18 mouse cellular contexts compared by ENCODE assay signal in the genomic region with DNA sequence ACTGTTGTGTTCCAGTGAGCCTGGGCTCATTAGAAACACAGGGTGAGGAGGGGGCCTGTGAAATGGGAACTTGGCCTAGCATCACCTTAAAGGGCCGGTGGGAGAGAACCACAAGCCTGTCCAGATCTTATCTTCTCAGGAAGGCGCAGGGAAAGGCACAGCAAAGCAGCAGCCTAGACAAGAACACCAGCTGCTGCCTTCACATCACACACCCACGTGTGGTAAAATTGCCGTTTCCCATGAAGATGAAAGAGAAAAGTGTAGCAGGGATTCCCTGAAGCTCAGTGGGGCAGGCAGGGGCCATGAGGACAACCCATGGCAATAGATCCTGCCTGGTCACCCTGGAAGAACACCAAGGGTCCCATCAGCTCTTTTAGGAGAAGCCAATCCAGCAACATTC. TPM values are rescaled to one million over a fixed set of nuclear protein-coding genes. Genes with fewer than 3 reads are reported as not detected.
DNase-seq lines count a peak whose midpoint lies in the region; ATAC-seq lines count a peak whose summit lies in the region.
"Had no signal": no experiment of that assay in that cellular context is flagged by ENCODE, and none has a peak within 500 bp of the region (broad histone marks: within the 10 kb centered on the region; RNA-seq: fewer than 3 reads in every experiment).

No protein-coding gene starts in this region.

- intact Hi-C loops in left cerebral cortex, postnatal 4 days (cut with DNase I), result no loop called here
- intact Hi-C loops in left cerebral cortex, postnatal 36 days (cut with DNase I), result no loop called here

- peak; percentile 22 for DNase-seq in left cerebral cortex, adult 11 months (ENCODE audit: low spot score)
- DNase-seq in left cerebral cortex, postnatal 4 days, result no peak
- peak; percentile 51 to 55 for DNase-seq in left cerebral cortex, postnatal 36 days (ENCODE audit: low spot score in 2 of 2)
- DNase-seq in thymus, postnatal 25 days, result peak; percentile 48
- DNase-seq in urinary bladder, postnatal 36 days (ENCODE audit: low spot score in 2 of 2), result no peak
- DNase-seq in embryo, embryonic 10 days (ENCODE audit: low spot score), result no peak
- DNase-seq: lung, adult 2 months; lung, postnatal 4 days; spleen, adult 18-20 months had no signal

- ATAC-seq in inflammation-experienced regulatory T-cells, adult 6 months, result peak; percentile 58
- ATAC-seq: intestine, embryonic 15.5 days had no signal

RNA-seq across cellular contexts. Expression of gene Gm32742, which starts 20.1 kb away (rescaled TPM):
- under 1 TPM in 1 of 2 experiments, not detected in 1; 0.04 TPM for total RNA-seq in left cerebral cortex, postnatal 4 days (2021)
- polyA plus RNA-seq in inflammation-experienced regulatory T-cells, adult 6 months (2017; shearing (Covaris generic)), result not detected
- under 1 TPM in 1 of 2 experiments, not detected in 1; 0.05 TPM for total RNA-seq in left cerebral cortex, postnatal 36 days (2021)
- total RNA-seq: adrenal gland, postnatal 4 days; layer of hippocampus, postnatal 25 days had no signal
- polyA plus RNA-seq: liver, adult 2 months; midbrain, embryonic 12.5 days had no signal

RNA-seq across cellular contexts. Expression of gene Pou2af1, which starts 28.1 kb away (rescaled TPM):
- not detected for total RNA-seq in left cerebral cortex, postnatal 4 days (2021)
- 10 to 100 TPM in 2 of 3 experiments, 1 to 10 TPM in 1; 3.4 to 20.1 (median 11.6) TPM for polyA plus RNA-seq in inflammation-experienced regulatory T-cells, adult 6 months (2017; shearing (Covaris generic))
- not detected for total RNA-seq in left cerebral cortex, postnatal 36 days (2021)
- polyA plus RNA-seq: embryonic facial prominence, embryonic 12.5 days; heart, embryonic 13.5 days; kidney, embryonic 16.5 days; midbrain, embryonic 12.5 days had no signal

Comparison
In these comparisons a context has a peak if more than half of its experiments do, and no peak if none do; other contexts are left out.
1. DNase-seq: peak in left cerebral cortex, adult 11 months (single experiment), left cerebral cortex, postnatal 36 days (2 of 2) and thymus, postnatal 25 days (single experiment); none in left cerebral cortex, postnatal 4 days (single experiment), urinary bladder, postnatal 36 days (0 of 2) and embryo, embryonic 10 days (single experiment).